Mouse (Mus musculus) small intestine, adult 10 weeks (tissue): ENCODE results near the gene Ldhd. TPM values are rescaled to one million over a fixed set of nuclear protein-coding genes. Genes with fewer than 3 reads are reported as not detected.

Experiments
- polyA plus RNA-seq: library from polyadenylated mRNA; stranded (reverse); fragments of 350-450 nt; fragmentation: Illumina TruSeq; extraction: RNeasy Lipid Tissue Mini Kit (QIAGEN cat#74804); gene quantifications from one replicate; pipeline ENCODE4 v1.2.3, GENCODE M21; 2014; ENCODE audit warnings: low replicate concordance

Ldhd gene
- 0.67 TPM for polyA plus RNA-seq

GRCm38 (mm10) chr8:111630105-111630521, at the start of gene Ldhd:
Ldhd (minus strand) TSS chr8:111630374.

GRCm38 (mm10) chr8:111643264-111644141, 13.3 kb upstream of the Ldhd start, which contains the start of gene Zfp1:
Zfp1 (plus strand) TSS chr8:111643401.

Other genes starting within 250 kb of the Ldhd start
- gene Fa2h, start 236.6 kb downstream of the Ldhd start, polyA plus RNA-seq: not detected
- 2.9 TPM for gene Wdr59, start 108.3 kb downstream of the Ldhd start, polyA plus RNA-seq
- 4.7 TPM for gene Znrf1, start 94.3 kb downstream of the Ldhd start, polyA plus RNA-seq
- 5.7 TPM for gene Zfp1, start 13.0 kb upstream of the Ldhd start, polyA plus RNA-seq
- gene Ctrb1, start 60.6 kb upstream of the Ldhd start, polyA plus RNA-seq: 21.4 TPM
- 0.67 TPM for gene Bcar1, start 113.4 kb upstream of the Ldhd start, polyA plus RNA-seq
- 59.6 TPM for gene Cfdp1, start 223.9 kb upstream of the Ldhd start, polyA plus RNA-seq
- 41.7 TPM for gene Tmem170, start 246.4 kb upstream of the Ldhd start, polyA plus RNA-seq